Mouse (Mus musculus): Measurements from ENCODE around the gene Hemgn.

GRCm38 (mm10) chr4:46344288-46344687, 69.0 kb downstream of the Hemgn start:
- TF ChIP-seq POLR2A (IDR thresholded peaks at IDR 0.05; ENCODE audit: borderline replicate concordance, control insufficient read depth, low read depth, low read length) (no peak), CTCF (IDR thresholded peaks at IDR 0.05; ENCODE audit: control insufficient read depth, insufficient read depth, low read length) (no peak)

All from bone marrow, adult 2 months (tissue).